Mouse (Mus musculus): Measurements from ENCODE around the gene Lrrc4c. TPM values are rescaled to one million over a fixed set of nuclear protein-coding genes. Genes with fewer than 3 reads are reported as not detected.

The Lrrc4c gene
- total RNA-seq, 4 experiments from 2014 or later, result 111 to 132 (median 118) TPM

DNA sequence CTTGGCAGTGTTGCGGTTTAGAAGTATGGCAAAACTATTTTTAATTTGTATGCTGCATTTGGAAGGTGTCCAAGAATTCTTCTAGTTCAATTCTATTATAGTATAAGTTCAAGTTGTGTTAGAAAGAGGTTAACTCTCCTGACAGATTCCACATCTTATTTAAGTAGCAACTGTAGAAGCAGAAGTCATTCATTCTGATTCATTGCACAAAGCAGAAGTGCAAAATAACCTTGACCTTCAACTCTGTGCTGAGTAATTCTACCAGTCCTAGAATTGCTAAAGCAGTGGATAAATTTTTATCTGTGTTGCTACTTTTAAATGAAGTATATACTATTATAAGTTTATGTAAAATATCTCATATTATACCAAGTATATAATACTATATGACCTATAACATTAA lies 916.1 kb downstream of the Lrrc4c start:
- no peak for DNase-seq (ENCODE audit: low spot score in 2 of 2)

DNA sequence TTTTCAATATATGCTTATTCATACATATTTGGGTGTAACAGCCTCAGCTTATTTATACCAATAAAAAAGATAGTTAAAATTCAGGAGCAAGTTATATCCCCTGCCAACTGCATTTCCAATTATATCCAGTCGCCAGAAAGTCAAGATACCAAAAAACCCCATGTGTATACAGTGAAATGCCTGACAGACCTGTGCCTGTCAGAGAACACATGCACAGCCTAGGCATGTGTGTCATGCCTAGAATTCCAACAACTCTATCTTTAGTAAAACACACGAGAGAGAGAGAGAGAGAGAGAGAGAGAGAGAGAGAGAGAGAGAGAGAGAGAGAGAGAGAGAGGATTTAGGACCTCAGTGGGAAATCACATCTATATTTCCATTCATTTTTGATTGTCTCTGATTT lies 956.7 kb downstream of the Lrrc4c start:
- no peak for DNase-seq (ENCODE audit: low spot score in 2 of 2)

DNA sequence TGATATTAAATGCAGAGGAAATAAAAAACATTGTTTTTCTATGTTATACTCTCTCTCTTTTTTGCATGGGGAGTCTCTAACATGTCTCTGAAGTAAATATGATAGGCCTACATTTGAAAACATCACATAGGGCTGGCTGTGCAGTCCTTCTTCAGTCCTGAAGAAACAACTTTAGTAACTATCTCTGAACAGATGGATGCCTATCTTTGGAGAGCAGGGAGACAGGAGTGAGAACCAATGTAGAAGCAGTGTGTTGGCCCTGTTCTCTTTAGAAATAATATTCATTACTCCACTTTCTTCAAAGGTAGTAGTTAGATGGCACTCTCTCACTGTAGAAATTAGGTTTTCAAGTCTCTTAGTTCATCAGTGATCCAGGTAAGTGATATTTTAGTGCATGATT lies 967.0 kb downstream of the Lrrc4c start:
- no peak for DNase-seq (ENCODE audit: low spot score in 2 of 2)

DNA sequence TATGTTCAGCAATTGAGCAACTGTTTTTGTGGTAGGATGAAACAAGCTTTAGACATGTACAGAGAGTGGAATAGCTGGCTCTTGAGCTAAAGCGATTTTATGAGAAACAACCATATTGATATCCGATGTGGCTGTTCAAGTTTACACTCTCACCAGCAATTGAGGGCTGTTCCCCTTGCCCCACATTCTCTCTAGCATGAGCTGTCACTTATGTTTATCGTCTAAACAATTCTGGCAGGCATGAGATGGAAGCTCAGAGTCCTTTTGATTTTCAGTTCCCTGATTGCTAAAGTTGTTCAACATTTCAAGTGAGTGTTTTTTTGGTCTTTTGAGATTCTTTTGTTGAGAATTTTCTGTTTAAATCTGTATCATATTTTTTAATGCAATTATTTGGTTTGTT lies 976.2 kb downstream of the Lrrc4c start:
- no peak for DNase-seq (ENCODE audit: low spot score in 2 of 2)

DNA sequence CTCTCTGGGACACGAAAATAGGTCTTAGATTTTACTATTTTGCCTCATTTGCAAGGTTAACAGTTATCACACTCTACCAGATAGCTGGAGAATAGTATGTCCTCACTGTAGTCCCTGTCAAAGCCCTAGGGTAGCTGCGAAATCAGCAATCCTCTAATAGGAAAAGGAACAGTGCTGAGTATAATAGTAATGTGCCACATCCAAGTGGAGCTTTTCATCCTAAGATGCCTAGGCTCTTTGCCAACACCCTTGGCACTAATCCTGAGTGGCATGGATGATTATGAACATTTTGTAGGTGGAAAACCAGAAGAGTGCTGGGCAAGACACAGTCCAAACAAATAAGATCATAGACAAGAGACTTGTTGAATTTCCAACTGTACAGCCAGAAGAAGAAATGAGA lies 981.7 kb downstream of the Lrrc4c start:
- peak in 1 of 2 experiments; percentile 28 for DNase-seq (ENCODE audit: low spot score in 2 of 2)

DNA sequence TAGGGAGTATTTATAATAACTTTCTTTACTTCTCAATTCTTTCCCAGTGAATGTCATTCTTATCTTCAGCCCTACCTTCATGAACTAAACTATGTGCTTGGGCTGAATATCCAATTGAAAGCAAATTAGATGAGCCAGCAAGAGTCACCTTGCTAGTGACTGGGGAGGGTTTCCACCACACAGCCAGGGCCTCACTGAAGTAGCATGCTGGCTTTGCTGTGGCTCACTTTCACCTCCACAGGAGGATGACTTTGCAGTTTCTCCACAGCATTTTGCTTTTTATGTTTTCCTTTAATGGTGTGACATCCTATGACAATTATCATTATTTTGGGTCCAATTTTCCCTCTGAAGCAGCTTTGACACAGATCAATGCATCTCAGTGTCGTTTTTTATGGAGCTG lies 1000.0 kb downstream of the Lrrc4c start:
- no peak for DNase-seq (ENCODE audit: low spot score in 2 of 2)

DNA sequence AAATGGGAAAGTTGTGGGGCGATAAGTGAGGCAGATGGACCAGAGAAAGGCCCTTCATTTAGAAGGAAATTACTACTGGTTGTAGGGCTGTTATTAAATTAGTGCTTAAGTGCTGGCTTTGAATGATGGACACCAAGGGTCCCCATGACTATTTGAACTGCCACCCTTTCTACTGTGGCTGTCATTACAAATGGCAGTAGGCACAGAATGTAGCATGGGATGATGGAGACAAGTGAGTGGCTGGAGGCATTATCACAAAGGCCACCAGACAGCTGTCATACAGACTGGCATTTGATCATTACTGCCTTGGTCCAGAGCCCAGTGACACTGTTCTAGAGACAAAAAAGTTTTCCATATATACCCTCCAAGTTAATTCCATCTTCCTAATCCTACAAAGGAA lies 1000.6 kb downstream of the Lrrc4c start:
- no peak for DNase-seq (ENCODE audit: low spot score in 2 of 2)

DNA sequence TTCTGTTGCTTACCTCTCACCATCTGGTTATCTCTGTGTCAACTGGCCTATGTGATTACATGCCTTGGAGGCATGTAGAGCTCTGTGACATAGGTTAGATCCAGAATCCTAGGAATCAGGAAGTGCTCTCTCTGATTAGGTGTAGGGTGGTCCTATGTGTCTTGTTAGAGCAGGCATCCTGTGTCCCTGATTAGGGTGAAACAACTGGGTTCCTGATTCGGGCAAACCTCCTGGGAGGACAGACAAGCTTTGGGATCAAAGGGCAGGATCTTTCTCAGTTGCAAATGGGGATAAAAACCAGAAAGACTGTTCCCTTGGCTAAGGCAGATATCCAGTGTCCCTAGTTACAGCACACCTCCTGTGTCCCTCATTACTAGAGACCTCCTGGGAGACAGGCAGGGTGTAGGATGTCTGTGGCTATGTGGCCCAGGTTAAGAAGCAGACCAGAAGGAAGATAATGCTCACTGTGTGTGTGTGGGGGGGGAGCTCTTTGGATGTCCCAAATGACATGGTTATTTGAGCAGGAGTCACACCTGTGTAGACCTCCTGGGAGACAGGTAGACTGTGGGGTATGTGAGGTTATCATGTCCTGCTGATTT lies 1014.2 kb downstream of the Lrrc4c start:
- no peak for DNase-seq (ENCODE audit: low spot score in 2 of 2)

DNA sequence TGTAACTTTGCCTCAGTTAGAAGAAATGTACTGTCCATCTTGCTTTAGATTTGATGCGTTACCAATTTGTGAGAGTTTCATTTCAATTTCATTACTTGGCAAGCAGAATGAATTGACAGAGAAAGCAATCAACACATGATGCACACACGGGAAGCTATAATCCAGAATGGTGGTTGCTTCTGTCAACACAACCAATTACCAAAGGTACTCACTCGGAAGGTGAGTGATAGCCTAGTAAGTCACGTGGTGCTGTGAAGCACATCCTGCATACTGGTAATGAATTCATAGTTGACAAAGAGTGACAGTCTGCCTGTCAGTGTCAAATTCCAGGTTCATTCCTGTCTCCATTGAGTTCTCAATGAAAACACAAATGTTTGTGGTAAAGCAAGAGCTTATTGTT lies 1021.7 kb downstream of the Lrrc4c start:
- DNase-seq (ENCODE audit: low spot score in 2 of 2), result no peak

DNA sequence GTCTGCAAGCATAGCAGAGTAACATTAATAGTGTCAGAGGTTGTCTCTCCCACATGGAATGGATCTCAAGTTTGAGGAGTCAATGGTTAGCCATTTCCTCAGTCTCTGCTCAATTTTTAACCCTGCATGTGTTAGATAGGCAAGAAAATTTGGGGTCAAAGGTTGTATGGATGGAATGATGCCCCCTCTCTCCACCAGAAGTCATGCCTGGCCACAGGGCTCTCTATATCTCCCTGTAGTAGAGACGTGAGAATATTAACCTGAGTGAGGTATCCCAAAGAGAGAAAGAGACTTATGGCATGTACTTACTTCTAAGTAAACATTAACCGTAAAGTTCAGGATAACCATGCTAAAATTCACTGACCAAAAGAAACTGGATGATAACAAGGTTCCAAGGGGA lies 1043.3 kb downstream of the Lrrc4c start:
- DNase-seq (ENCODE audit: low spot score in 2 of 2), result no peak

DNA sequence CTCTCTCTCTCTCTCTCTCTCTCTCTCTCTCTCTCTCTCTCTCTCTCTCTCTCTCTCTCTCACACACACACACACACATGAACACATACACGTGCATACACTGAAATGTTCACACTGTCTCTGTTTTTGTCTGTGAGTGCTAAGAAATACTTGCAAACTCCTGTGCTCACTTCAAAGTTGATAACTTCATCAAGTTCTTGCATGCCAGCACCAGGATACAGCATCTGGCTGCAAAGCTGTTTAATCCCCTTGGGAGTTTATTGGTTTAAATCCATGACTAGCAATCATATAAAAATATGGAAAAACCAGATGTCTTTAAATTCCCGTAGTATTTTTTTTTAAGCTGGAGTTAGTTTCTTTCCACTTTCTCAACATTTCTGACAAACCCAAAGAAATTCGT lies 1052.0 kb downstream of the Lrrc4c start:
- DNase-seq (ENCODE audit: low spot score in 2 of 2), result no peak

DNA sequence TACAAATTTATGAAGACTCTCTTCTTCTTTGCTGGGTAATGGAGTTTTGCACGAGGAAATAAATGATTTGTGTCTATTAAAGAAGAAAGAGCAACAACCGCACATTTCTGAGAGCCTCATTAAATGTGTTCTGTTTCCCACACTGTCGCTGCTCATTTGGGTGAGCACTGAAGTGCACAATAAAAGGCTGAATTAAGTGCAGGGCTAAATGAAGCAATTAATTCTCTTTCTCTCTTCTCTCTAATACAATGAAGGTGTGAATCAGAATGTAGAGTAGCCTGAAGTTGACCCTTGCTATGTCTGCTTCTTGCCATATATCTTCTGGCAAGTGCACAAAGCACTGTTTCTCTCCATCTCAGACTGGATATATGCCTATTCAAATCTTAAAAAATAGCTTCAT lies 1073.5 kb downstream of the Lrrc4c start:
- DNase-seq (ENCODE audit: low spot score in 2 of 2), result no peak

DNA sequence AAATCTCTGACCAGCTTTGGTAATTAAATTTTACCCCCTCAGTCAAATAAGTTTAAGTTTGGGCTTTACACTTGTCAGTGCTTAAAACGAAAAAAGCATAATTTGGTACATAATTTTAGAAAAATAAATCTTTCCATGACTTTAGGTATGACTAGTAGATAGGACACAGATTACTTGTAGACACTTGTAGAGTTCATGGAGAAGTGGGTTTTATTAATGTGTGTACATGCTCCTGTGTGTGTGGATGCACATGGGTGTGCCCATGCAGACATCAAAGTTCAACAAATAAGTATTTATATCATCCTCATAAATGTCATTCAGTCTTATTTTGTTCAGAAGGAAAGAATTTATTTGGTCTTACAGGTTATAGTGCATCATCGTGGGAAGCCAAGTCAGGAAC lies 1073.9 kb downstream of the Lrrc4c start:
- DNase-seq (ENCODE audit: low spot score in 2 of 2), result no peak

DNA sequence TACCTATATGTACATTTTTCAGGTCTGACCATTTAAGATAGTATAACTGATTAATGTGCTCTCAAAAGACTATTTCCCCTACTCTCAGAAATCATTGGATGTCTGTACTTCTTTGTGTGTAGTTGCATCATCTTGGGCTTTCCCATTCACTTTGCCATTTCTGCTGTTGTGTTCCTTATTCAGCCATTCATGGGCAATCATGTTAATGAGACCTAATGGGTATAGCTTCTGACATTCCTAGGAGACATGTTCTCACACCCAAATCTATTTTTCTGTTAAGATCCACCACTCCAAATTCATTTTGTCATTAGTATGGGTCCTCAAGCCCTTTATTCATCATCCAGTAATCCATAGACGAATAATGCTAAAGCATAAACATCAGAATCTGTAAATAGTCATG lies 1095.1 kb downstream of the Lrrc4c start:
- no peak for DNase-seq (ENCODE audit: low spot score in 2 of 2)

DNA sequence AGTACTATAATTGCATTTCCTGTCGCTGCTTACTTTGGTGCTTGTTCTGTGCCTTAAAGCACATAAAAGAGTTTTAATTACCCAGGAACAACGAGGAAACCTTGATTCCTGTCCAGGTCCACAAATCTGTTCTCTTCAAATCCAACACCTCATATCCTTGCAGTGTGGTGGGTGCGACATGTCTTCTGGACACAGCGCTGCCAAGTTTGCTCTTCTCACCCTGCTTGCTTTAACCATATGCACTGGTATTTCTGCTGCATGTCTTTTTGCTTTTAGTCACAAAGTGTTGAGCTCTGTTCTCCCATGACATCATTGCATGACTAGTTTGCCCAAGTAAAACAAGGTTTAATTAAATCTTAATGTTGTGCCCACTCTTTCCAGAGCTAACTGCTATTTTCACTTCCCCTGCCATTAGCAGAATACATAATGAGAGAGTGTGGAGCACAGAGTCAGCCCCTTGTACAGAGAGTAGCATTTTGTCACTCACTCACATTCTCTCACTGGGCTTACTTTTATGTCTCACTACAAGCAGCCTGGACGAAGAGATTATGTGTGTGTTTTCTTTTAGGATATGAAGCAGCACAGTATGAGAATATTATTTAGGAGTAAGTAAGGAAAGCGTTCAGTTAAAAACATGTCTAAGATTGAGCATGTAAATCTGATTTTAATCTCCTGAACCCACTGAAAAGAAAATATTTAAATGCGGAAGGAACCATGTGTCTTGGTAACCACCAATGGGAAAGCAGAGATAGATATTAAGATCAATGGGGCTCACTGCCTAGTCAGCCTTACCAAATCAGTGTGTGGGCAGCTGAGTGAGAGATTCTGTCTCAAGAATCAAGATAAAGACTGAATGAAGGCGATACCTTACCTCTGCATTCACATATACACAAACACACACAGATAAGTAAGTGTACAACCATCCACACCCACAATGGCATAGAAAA lies 1096.7 kb downstream of the Lrrc4c start:
- DNase-seq (ENCODE audit: low spot score in 2 of 2), result peak; percentile 9 to 78

DNA sequence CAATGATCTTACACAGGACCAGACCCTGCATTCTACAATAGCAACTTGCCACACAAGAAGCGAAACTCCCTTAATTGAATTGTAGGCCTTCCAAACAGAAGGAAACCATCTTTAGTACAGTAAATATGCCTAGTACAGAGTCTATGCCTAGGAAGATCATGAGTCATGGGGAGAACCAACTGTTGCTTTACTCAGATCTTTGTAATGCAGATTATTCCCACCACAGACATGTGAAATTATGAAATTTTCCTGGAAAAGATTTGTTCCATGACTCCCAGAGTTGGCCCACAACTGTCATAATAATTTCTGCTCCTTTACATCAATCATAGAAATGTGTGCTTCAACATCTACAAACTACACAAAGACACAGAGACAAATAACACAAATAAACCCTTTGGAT lies 1116.2 kb downstream of the Lrrc4c start:
- no peak for DNase-seq (ENCODE audit: low spot score in 2 of 2)

DNA sequence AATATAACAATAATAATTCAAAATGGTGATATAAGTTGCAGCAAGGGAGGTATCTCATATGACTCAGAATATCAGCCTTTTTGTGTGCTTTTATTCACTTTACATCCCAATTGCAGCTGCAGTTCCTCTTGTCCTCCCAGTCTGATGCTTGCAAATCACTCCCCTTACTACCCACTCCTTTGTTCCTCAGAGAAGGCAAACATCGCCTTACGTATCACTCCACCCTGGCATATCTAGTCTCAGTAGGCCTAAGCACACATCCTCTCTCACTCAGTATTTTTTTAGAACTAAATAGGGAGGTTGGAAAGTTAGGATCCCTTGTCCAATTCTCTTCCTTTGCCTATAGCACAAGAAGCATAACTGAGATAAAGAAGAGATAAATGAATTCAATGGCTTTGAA lies 1117.6 kb downstream of the Lrrc4c start:
- DNase-seq (ENCODE audit: low spot score in 2 of 2), result no peak

DNA sequence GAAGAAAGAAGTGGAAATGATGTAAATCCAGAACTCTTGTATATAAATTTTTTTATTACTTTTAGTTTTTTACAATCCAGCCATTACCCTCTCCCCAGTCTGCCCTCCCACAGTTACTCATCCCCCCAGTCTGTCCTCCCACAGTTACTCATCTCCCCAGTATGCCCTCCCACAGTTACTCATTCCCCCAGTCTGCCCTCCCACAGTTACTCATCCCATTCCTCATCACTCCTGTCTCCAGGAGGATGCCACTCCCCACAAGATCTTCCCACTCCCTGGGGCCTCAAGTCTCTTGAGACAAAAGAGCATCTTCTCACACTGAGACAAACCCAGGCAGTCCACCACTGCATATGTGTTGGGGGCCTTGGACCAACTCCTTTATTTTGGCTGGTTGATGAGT lies 1119.8 kb downstream of the Lrrc4c start:
- no peak for DNase-seq (ENCODE audit: low spot score in 2 of 2)

DNA sequence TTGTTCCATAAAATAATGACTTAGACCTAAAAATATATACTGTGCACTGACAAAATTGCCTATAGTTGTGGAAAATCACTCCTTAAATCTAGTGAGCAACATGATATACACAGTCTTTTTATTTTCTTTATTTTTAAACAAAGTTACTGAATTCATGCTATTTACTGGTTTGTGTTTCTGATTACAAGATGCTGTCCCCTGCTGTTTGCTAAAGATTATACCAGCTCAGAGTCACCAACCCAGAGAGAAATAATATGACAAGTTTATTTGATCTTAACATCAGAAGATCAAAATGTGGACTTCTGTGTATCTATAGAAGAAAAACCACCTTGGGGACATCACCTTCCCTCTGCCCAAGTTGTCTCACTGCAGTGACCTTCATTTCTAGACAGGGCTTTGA lies 1145.6 kb downstream of the Lrrc4c start:
- no peak for DNase-seq (ENCODE audit: low spot score in 2 of 2)

DNA sequence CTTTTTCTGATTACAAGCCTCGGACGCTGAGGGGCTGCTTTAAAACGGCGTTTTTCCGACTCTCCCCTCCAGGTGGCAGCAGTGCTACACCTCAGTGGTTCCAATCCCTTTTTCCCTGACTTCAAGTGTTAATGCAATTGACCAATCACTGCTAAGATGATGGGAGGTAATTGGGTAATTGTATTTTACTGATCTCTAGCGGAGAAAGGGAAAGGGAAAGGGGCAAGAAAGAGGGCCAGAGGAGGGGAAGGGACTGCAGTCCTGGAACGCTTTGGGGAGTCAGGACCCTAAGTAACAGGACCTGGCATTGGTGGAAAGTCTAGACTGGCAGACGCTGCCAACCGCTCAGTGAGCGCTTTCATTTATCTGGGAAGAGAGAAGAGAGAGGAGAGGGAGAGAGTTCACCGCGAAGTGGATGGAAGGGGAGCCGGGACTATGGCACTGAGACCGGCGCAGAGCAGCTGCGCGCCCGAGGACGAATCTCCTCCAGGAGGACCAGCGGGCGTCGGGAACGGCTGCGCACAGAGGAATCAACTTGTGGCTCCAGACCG lies 1148.3 kb downstream of the Lrrc4c start:
- peak; percentile 86 to 96 for DNase-seq (ENCODE audit: low spot score in 2 of 2)

DNA sequence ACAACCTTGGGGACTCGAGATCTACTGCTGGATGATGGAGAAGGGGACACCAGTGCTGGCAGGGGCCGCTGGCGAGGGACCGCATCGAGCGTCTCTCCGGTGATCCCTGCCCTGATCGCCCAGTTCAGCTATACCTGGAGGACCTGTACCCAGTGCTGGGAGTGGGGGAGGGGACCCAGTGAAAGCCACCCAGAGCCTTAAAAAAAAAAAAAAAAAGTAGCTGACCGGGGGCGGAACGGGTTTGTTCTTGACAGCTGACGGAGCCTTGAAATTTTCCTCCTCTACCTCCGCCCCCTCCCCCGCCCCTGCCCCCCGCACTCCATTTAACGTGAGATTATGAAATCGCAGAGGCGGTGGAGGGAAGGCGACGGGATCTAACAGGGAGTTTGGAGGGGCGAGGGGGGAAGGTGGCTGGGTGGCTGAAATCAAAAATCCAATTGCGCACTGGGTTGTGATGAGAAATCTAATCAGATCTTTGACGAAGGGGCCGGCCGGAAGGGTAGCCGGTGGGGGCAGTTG lies 1149.1 kb downstream of the Lrrc4c start:
- DNase-seq (ENCODE audit: low spot score in 2 of 2), result peak; percentile 55 to 57

DNA sequence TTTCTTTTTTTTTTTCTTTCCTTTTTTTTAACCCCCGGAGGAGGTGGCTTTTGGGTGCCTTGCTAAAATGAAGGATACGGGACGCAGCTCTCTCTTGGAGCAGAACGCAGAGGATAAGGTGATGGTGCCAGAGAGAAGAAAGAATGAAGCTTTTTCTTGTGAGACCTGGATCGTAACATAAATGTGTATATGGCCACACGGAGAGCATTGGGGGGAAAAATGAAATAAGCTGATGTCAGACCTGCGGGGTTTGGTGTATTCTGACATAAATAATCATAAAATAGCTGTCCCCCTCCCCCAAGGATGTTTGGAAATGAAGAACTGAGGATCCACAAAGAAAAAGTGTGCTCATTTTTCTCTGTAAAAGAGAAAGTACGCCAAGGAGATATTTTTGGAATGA lies 1149.7 kb downstream of the Lrrc4c start:
- DNase-seq (ENCODE audit: low spot score in 2 of 2), result no peak
